Mouse (Mus musculus): ENCODE results near the gene Klf2.

Gene Klf2

DNA sequence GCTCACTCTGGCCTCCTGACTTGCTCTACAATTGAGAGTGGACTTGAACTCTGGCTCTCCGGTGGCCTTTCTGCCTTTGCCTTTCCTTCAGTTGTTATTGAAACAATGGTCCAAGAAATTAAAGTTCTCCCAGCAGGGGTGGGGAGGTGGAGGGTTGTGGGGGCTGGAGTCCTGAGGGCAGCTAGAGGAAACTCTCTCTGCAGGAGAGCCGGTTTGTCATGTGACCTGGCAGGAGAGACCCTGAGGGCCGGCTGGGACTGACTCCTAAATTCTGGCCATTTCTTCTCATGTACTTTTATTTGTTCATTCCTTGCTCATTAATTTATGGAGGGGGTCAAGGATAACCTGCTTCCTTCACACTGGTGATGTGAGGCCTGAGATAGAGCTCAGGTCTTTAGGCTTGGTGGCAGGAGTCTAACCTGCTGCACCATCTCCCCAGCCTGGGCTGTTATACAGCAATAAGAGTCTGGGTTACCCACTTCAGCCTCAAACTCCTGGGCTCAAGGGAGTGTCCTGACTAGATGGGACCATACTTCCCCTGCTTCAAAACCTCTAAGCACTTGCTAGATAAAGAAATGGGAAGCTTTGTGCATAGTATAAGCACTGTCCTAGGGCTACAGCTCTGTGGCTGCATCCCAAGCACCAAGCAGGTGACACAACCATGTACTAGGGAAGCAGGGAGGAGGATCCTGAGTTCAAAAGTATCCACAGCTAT is 14.8 kb downstream of the Klf2 start:
- no peak for DNase-seq (ENCODE audit: low spot score in 2 of 2)

DNA sequence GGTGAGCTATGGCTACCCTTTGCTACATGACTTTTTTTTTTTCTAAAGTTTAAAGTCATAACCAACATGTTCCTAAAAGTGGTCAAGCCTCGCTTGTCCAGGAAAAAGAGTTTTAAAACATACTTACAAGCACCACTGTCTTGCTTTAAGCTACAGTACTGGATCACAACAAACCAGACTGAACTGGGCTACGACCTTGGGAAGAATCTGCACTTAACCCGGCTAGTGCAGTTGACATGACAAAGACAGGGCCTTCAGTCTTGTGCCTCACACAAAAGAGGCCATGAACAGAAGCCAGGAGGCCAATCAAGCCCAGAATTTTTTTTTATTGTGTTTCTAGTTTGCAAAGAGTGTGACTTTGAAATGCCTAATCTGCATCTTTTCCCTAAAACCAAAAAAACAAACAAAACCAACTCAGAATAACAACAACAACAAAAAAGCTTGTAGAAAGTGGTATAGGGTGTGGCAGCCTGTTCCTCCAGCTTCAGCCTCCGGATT is 15.4 kb downstream of the Klf2 start:
- DNase-seq (ENCODE audit: low spot score in 2 of 2) = no peak

DNA sequence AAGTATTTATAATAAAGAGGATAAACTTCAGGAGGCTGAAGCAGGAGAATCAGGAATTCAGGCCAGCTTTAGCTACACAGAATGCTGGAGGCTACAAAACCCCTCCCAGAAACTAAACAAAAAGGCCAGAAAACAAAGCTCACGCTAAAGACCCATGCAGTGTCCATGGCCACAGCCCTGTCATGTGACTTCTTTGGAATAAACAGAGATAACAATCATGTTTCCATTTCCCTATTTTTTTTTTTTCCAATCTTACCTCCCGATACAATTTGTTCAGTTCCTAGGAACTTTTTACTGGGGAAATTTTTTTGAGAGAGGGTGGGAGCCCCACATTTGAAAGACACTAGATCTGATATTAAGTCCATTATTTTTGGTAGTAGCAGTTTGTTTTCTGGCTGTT is 17.4 kb downstream of the Klf2 start:
- DNase-seq (ENCODE audit: low spot score in 2 of 2) = no peak

DNA sequence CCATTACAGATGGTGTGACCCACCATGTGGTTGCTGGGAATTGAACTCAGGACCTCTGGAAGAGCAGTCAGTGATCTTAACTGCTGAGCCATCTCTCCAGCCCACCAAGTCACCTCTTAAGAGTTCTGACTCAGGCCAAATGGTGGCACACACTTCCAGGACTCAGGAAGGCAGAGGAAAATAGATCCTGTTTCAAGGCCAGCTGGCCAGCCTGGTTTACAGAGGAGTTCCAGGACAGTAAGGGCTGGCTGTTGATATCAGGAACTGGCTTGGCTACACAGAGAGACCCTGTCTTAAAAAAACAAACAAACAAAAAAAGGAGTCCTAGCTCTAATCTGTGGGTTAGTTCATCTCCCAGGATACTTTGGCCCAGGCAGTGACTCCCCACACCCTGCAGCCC is 18.2 kb downstream of the Klf2 start:
- DNase-seq (ENCODE audit: low spot score in 2 of 2) = no peak

DNA sequence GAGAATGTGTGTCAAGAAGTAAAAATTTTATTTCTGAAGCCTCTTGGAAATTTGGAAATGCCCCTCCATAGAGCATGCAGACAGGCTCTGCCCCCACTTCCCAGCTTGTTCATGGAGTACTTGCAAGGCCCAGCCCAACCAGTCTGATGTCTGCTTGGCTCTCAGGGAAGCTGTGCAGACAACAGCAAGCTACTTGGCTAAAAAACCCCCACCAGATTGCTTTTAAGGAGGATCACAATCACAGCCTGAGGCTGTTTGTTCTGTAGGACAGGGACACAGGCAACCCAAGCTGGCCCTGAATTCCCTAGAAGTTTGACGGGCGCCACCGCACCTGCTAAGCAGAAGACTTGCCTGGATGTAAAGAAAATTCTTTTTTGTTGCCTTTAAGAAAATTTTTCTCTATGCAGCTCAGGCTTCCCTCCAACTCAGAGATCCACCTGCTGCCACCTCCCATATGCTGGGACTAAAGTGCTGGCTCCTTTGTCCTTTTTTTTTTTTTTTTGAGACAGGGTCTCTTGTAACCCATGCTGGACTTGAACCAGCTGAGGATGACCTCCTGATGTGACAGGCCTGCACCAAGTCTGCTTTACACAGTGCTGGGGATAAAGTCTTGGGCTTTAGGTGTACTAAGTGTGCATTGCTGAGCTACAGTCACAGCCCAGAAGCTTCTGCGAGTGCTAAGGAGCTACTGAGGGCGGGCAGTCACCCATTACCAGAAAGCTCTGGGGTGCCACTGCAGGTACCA is 23.9 kb downstream of the Klf2 start:
- DNase-seq (ENCODE audit: low spot score in 2 of 2) = no peak

DNA sequence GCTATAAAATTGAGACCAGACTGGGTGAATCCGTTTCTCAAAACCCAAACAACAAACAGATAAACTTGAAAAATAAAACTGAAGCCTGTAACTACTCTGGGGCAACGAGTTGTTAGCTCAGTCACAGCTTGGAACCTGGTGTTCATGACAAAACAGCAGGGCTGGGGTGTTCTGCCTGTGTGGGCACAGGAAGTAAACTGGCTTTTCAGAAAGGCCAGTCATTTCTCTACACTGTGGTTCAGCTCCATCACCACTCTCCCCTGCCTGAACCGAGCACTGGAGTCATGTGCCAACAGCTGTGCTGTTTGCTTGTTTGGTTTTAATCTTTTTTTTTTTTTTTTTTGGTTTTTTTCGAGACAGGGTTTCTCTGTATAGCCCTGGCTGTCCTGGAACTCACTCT is 24.9 kb downstream of the Klf2 start:
- no peak for DNase-seq (ENCODE audit: low spot score in 2 of 2)

GRCm38 (mm10) chr8:72347553-72347952 is 28.7 kb downstream of the Klf2 start:
- DNase-seq (ENCODE audit: low spot score in 2 of 2) = no peak

DNA sequence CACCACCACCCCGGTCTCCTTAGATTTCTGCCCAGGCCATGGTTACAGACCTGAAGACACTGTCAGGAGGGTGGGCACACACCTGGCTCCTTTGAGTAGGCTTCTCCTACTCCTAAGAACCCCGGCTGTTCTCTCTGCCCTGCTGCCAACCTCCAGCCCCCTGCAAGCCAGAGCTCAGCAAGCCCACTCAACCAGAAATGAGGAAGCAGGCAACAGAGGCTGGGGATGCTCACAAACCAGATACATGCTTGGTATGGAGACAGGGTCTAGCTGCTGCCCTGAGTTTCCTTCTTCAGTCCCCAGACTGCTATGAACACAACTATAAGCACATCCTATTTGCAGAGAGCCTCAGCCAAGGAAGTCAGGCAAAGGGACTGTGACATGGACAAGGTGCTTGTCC is 29.3 kb downstream of the Klf2 start:
- no peak for DNase-seq (ENCODE audit: low spot score in 2 of 2)

DNA sequence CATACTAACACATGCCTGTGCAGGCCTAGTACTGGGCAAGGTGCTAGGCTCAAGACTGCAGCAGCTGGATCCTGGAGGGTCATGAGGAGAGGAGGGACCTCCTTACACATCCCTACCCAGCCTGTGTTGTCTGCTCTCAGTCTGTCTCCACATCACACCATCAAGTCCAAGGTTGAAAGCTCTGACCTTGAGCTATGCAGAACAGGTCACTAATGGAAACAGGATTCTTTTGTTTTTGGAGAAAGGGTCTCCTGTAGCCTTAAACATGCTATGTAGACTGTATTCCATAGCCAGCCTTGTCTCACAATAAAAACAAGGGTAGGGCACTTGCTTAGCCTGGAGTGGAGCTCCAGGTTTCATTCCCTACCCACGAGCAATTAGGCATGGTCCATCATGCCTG is 30.1 kb downstream of the Klf2 start:
- no peak for DNase-seq (ENCODE audit: low spot score in 2 of 2)

DNA sequence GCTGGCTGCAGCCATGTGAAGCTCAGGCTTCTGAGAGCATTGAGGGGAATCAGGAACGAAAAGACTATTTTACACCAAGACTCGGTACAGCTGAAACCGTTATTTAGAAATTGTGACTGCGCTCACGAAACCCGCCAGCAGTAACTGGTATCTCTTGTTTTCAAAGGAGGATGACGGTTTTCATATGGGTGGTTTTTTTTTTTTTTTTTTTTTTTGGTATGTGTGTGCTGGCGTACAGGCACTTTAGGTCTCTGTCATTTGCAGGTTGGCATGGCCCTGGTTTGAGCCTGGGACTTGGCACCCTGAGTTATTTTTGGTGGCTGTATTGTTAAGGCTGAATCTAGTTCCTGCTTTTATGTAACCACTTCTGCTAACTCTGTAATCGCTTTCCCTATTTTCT is 31.0 kb downstream of the Klf2 start:
- DNase-seq (ENCODE audit: low spot score in 2 of 2) = no peak

DNA sequence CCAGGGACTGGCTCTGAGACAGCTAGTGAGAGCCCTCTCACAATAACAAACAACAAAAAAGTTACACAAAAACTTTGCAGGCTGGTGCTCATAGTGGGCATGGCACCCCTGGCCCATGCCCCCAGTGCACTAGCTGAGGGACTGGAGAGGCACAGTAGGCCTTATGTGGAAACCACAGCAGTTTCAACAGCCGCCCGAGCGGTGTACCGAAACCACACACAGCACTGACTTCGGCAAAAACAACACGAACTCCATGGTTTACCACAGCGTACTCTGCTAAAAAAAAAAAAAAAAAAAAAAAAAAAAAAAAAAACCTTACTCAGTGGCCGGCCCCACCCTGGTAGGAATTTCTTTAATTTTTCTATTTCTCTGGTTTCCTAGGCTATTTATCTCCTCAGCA is 31.9 kb downstream of the Klf2 start:
- DNase-seq (ENCODE audit: low spot score in 2 of 2) = no peak

DNA sequence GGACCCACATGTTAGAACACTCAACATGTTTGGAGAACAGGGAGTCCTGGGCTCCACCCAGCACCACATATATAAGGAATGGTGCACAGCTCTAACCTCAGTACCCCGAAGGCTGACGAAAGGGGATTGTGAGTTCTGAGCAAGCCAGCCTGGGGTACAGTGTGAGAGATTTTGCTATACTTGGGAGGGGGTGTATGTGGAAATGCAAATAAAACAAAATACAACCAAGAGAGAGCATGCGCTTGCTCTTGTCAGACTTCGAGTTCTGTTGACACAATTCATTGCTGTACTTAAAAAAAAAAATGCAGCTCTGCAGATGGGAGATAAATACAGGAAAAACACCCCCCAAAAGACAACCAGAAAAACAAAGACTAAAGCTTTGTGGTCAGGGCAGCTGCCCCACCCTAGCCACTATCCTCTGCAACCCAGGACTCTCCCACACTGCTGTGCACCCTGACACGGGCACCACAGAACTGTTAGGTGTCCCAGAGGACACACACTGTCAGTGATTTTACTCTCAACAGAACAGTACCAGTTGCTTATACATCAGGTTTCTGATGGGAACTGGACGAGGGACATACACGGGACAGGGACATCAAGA is 32.7 kb downstream of the Klf2 start:
- no peak for DNase-seq (ENCODE audit: low spot score in 2 of 2)

- DNase-seq (ENCODE audit: low spot score in 2 of 2) = peak; percentile 38 to 44
These were observed 34.3 kb downstream of the Klf2 start for GRCm38 (mm10) chr8:72352951-72353699.

- no peak for DNase-seq (ENCODE audit: low spot score in 2 of 2)
These were observed 34.8 kb downstream of the Klf2 start for GRCm38 (mm10) chr8:72353700-72354045.

DNA sequence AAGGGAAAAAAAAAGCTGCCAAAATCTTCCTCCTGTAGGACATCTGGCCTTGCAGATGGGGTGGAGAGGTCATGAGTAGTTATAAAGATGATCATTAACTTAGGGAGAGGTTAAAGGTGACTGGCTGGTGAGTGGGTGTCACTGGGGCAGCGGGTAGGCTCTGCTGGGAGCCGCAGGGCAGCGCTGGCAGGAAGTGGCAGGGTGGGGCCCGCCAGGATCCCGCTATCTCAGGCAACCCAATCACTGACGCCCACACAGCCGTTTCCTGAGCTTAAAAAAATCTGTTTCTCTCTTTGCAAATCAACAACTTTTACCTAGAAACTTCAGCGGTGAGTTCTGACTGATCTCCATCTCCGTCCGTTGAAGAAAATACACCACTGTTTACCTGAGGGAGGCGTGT is 35.4 kb downstream of the Klf2 start:
- no peak for DNase-seq (ENCODE audit: low spot score in 2 of 2)

GRCm38 (mm10) chr8:72356593-72356992 is 37.8 kb downstream of the Klf2 start:
- no peak for DNase-seq (ENCODE audit: low spot score in 2 of 2)

DNA sequence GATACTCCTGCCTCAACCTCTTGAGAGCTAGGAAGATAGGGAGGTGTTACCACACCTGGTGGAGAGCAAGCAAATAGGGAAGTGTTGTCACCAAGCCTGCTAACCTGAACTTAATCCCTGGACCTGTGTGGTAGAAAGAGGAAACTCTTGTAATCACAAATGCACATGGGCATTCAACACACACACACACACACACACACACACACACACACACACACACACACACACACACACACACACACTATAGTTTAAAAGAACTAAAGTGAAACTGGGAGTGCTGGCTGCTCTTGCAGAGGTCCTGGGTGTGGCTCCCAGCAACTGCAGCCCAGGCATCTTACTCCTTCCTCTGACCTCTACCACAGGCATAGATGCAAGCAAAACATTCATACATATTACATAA is 41.3 kb downstream of the Klf2 start:
- DNase-seq (ENCODE audit: low spot score in 2 of 2) = no peak

GRCm38 (mm10) chr8:72362754-72363153 is 43.9 kb downstream of the Klf2 start:
- no peak for DNase-seq (ENCODE audit: low spot score in 2 of 2)

DNA sequence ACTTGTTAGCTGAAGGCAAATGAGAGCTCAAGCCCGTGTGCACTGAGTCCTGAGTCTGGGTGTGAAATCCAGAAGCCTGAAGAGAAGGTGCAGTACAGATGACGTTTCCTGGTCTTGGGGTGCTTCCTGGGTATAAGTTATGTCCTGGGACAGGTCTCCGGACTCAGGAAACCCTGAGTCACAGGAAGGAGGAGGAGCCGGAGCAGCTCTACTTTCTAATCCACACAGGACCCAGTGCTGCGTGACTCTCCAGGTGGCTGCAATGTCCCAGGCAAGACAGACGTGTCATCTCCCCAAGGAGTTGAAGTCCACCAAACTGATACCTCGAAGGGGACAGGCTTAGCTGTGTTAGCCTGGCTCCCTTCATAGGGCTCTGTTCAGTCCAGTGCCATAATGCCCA is 44.6 kb downstream of the Klf2 start:
- DNase-seq (ENCODE audit: low spot score in 2 of 2) = no peak

GRCm38 (mm10) chr8:72365016-72365415 is 46.2 kb downstream of the Klf2 start:
- no peak for DNase-seq (ENCODE audit: low spot score in 2 of 2)

GRCm38 (mm10) chr8:72365826-72366225 is 47.0 kb downstream of the Klf2 start:
- peak; percentile 79 to 83 for DNase-seq (ENCODE audit: low spot score in 2 of 2)

DNA sequence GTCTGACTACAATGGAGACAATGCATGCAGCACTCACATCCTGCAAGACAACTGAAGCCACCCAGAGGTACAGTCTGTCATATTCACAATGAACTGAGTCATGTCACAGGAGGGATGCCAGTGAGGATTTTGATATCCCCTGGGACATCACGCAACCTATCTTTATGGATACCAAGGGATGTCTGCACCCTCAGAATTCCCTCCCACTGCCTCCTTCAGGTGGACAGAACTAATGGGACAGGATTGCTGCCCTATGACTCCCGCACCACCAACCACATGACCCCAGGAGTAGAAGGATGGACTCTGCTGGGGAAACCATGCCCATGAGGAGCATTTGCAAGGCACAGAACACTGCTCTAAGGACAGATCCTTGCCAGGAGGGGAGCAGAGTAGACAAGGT is 47.6 kb downstream of the Klf2 start:
- DNase-seq (ENCODE audit: low spot score in 2 of 2) = no peak

All from right cerebral cortex, postnatal 10 days (tissue).